ENCODE assay signal across 8 mouse cellular contexts in genomic region chr13:58112601-58113041, GRCm38 (mm10). TPM values are rescaled to one million over a fixed set of nuclear protein-coding genes. Genes with fewer than 3 reads are reported as not detected.
DNase-seq lines count a peak whose midpoint lies in the region; ATAC-seq and TF ChIP-seq lines count a peak whose summit lies in the region.

No protein-coding gene starts in this region.

- H3K27ac ChIP-seq in layer of hippocampus, adult 2 months: peak overlapping the region; percentile 99
- peak overlapping the region; percentile 91 for H3K27ac ChIP-seq in forebrain, embryonic 15.5 days (replicated peaks)
- H3K27ac ChIP-seq in limb, embryonic 12.5 days: peak overlapping the region; percentile 88
- H3K27ac ChIP-seq in neural tube, embryonic 15.5 days (replicated peaks): peak overlapping the region; percentile 93

- peak overlapping the region; percentile 86 for H3K4me2 ChIP-seq in forebrain, embryonic 15.5 days (replicated peaks)
- peak overlapping the region; percentile 83 for H3K4me2 ChIP-seq in limb, embryonic 12.5 days
- H3K4me2 ChIP-seq in neural tube, embryonic 15.5 days: peak overlapping the region; percentile 71

- peak overlapping the region; percentile 70 for H3K9ac ChIP-seq in forebrain, embryonic 15.5 days (replicated peaks)
- peak overlapping the region; percentile 70 for H3K9ac ChIP-seq in limb, embryonic 12.5 days (replicated peaks)
- peak overlapping the region; percentile 71 for H3K9ac ChIP-seq in neural tube, embryonic 15.5 days (replicated peaks)

- H3K4me3 ChIP-seq in layer of hippocampus, adult 2 months: peak overlapping the region; percentile 89
- H3K4me3 ChIP-seq in forebrain, embryonic 15.5 days: peak overlapping the region; percentile 56
- peak overlapping the region; percentile 56 for H3K4me3 ChIP-seq in limb, embryonic 12.5 days (replicated peaks)
- peak overlapping the region; percentile 57 for H3K4me3 ChIP-seq in neural tube, embryonic 15.5 days (replicated peaks)

- WGBS in forebrain, embryonic 15.5 days: 14% methylated on average over 11 of the region's 11 CpGs
- 19% methylated on average over 11 of the region's 11 CpGs for WGBS in limb, embryonic 12.5 days
- WGBS in neural tube, embryonic 15.5 days: 16% methylated on average over 11 of the region's 11 CpGs

- DNase-seq in layer of hippocampus, adult 2 months (ENCODE audit: low spot score in 2 of 2): peak in 1 of 2 experiments; percentile 26
- DNase-seq in layer of hippocampus, postnatal 14 days (ENCODE audit: low spot score in 2 of 2): no peak
- DNase-seq in cerebellum, postnatal 10 days: peak; percentile 51 to 59
- no peak for DNase-seq in thymus, adult 18-20 months
- DNase-seq in left cerebral cortex, adult 11 months (ENCODE audit: low spot score): no peak

- no peaks in the 10 kb centered on the region for H3K27me3 ChIP-seq in forebrain, embryonic 15.5 days
- no peaks in the 10 kb centered on the region for H3K27me3 ChIP-seq in limb, embryonic 12.5 days
- H3K27me3 ChIP-seq in neural tube, embryonic 15.5 days (replicated peaks): no peaks in the 10 kb centered on the region

- 0 out of 2 replicates have a peak, but pooled peaks have one; percentile 23 for ATAC-seq in forebrain, embryonic 15.5 days (replicated peaks)
- ATAC-seq in limb, embryonic 12.5 days (ENCODE audit: insufficient number of reproducible peaks, insufficient read depth, low FRiP score, low TSS enrichment, low read depth): no peak
- peak; percentile 26 for ATAC-seq in neural tube, embryonic 15.5 days (ENCODE audit: low FRiP score)

- no peaks in the 10 kb centered on the region for H3K36me3 ChIP-seq in forebrain, embryonic 15.5 days
- H3K36me3 ChIP-seq in limb, embryonic 12.5 days: no peaks in the 10 kb centered on the region
- H3K36me3 ChIP-seq in neural tube, embryonic 15.5 days: no peaks in the 10 kb centered on the region

- H3K9me3 ChIP-seq in forebrain, embryonic 15.5 days: no peaks in the 10 kb centered on the region
- H3K9me3 ChIP-seq in limb, embryonic 12.5 days: no peaks in the 10 kb centered on the region
- H3K9me3 ChIP-seq in neural tube, embryonic 15.5 days (replicated peaks): no peaks in the 10 kb centered on the region

- peaks cover 16% of the 10 kb centered on the region for H3K4me1 ChIP-seq in forebrain, embryonic 15.5 days
- peaks cover 34% of the 10 kb centered on the region for H3K4me1 ChIP-seq in limb, embryonic 12.5 days (replicated peaks)
- peaks cover 32% of the 10 kb centered on the region for H3K4me1 ChIP-seq in neural tube, embryonic 15.5 days

- no peak for TF ChIP-seq CTCF in layer of hippocampus, adult 2 months (conservative IDR thresholded peaks at IDR 0.05)

RNA-seq across cellular contexts. Expression of gene Klhl3, which starts 0.8 kb away (rescaled TPM):
- 10 to 100 TPM; 48.3 to 48.4 TPM for total RNA-seq in layer of hippocampus, adult 2 months (2021)
- 10 to 100 TPM; 35.6 to 36.5 TPM for total RNA-seq in layer of hippocampus, postnatal 14 days (2021)
- 8.6 and 9.0 TPM in 2 replicates for polyA plus RNA-seq in forebrain, embryonic 15.5 days (2015; fragmentation: Nextera tagmentation; extraction: Ambion mirVana)
- polyA plus RNA-seq in limb, embryonic 12.5 days (2016; fragmentation: Nextera tagmentation; extraction: Ambion mirVana): 4.4 TPM in 2 replicates
- 14.9 and 16.5 TPM in 2 replicates for polyA plus RNA-seq in neural tube, embryonic 15.5 days (2015; fragmentation: Nextera tagmentation; extraction: Ambion mirVana)

RNA-seq across cellular contexts. Expression of gene Hnrnpa0, which starts 15.7 kb away (rescaled TPM):
- total RNA-seq in layer of hippocampus, adult 2 months (2021): 100 to 1,000 TPM; 120 to 122 TPM
- 100 to 1,000 TPM; 135 to 137 TPM for total RNA-seq in layer of hippocampus, postnatal 14 days (2021)
- polyA plus RNA-seq in forebrain, embryonic 15.5 days (2015; fragmentation: Nextera tagmentation; extraction: Ambion mirVana): 52.4 and 57.9 TPM in 2 replicates
- 52.8 and 56.4 TPM in 2 replicates for polyA plus RNA-seq in limb, embryonic 12.5 days (2016; fragmentation: Nextera tagmentation; extraction: Ambion mirVana)
- polyA plus RNA-seq in neural tube, embryonic 15.5 days (2015; fragmentation: Nextera tagmentation; extraction: Ambion mirVana): 32.5 and 41.2 TPM in 2 replicates

RNA-seq across cellular contexts. Expression of gene Idnk, which starts 44.8 kb away (rescaled TPM):
- 10 to 100 TPM; 28.4 to 34.9 TPM for total RNA-seq in layer of hippocampus, adult 2 months (2021)
- 10 to 100 TPM; 27.5 to 27.7 TPM for total RNA-seq in layer of hippocampus, postnatal 14 days (2021)
- 65.6 and 74.9 TPM in 2 replicates for polyA plus RNA-seq in forebrain, embryonic 15.5 days (2015; fragmentation: Nextera tagmentation; extraction: Ambion mirVana)
- 40.9 and 43.2 TPM in 2 replicates for polyA plus RNA-seq in limb, embryonic 12.5 days (2016; fragmentation: Nextera tagmentation; extraction: Ambion mirVana)
- polyA plus RNA-seq in neural tube, embryonic 15.5 days (2015; fragmentation: Nextera tagmentation; extraction: Ambion mirVana): 64.6 TPM in 2 replicates

Comparison
In these comparisons a context has a peak if more than half of its experiments do, and no peak if none do; other contexts are left out.
1. DNase-seq: peak in cerebellum, postnatal 10 days (2 of 2); none in layer of hippocampus, postnatal 14 days (0 of 2), thymus, adult 18-20 months (0 of 2) and left cerebral cortex, adult 11 months (single experiment).
2. Peak in every context shown above with its lines, with median percentiles within 50 percentile points of each other: H3K27ac ChIP-seq, H3K4me3 ChIP-seq, H3K4me2 ChIP-seq and H3K9ac ChIP-seq.